Mouse (Mus musculus): ENCODE measurements around the gene Abcg1.

- TF ChIP-seq CTCF (IDR thresholded peaks at IDR 0.05; ENCODE audit: insufficient read depth, low read depth, low read length) (no peak), POLR2A (IDR thresholded peaks at IDR 0.05; ENCODE audit: insufficient read depth, low read depth, low read length) (no peak)
Observed at GRCm38 (mm10) chr17:31117946-31118345, 60.5 kb downstream of the Abcg1 start.

Measured in olfactory bulb, adult 2 months (tissue).